Mouse (Mus musculus) ES-Bruce4 (cell line): ENCODE results near the gene Dnah7a.

Experiments
- CTCF ChIP-seq: IDR thresholded peaks from one replicate; pipeline ENCODE4 v1.8.1; 2011; ENCODE audit warnings: low read depth, low read length
- POLR2A ChIP-seq: IDR thresholded peaks from one replicate; pipeline ENCODE4 v1.8.1; 2011; ENCODE audit warnings: low read length; ENCODE audit not compliant: insufficient read depth

GRCm38 (mm10) chr1:53751144-53751543, 44.6 kb upstream of the Dnah7a start:
- TF ChIP-seq CTCF = no peak
- no peak for TF ChIP-seq POLR2A
